Mouse (Mus musculus): Measurements from ENCODE around the gene Hs2st1. TPM values are rescaled to one million over a fixed set of nuclear protein-coding genes. Genes with fewer than 3 reads are reported as not detected.

Gene Hs2st1
- polyA plus RNA-seq, 1 experiment from 2014 or later: 10.4 TPM

DNA sequence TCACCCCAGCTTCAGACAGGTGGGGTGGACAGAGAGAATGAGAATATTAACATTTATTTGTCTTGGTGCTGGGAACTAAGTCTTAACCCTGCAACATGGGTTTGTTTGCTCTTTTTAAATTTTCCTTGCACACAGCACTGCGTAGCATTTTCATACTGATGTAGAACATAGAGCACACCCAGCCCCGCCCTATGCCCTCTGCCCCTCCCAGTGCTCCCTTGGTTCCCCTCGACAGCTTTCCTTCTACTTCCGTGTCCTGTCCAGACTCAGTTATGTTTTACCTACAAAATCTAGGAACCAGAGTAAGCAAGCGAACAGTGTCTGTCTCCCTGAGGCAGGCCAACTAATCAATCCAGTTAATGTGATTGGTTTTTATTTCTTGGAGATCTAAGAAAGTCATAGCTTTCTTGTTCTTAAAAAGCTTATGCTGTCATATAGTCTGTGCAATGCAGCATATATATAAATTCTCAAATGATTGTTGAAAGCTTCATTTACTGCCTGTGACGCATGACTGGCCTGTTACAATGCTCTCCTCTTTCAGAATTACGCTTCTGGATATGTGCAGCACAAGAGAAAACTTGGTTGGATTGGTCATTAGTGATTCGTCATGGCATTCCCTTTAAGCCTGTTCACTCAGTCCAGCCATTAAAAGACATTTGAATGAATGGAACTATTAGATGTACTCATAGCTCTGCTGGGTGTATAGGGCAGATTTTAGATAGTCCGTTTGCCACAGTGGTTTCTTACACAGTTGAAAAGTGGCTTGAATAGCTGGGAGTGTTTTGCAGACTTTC lies 23.2 kb upstream of the Hs2st1 start:
- no peak overlapping the region for H3K9ac ChIP-seq (ENCODE audit: low read depth, low read length)
- DNase-seq (ENCODE audit: low spot score) (no peak), ATAC-seq (replicated peaks; ENCODE audit: low FRiP score, low read depth) (no peak)
- no peak overlapping the region for H3K27ac ChIP-seq
- no peak overlapping the region for H3K4me3 ChIP-seq (replicated peaks; ENCODE audit: low read depth, low read length)
- no peaks in the 10 kb centered on the region for H3K9me3 ChIP-seq (replicated peaks; ENCODE audit: low read length)
- no peak for TF ChIP-seq CTCF (IDR thresholded peaks at IDR 0.05; ENCODE audit: low read depth)
- 0 out of 2 replicates have a peak, but pooled peaks cover 24% of the 10 kb centered on the region for H3K36me3 ChIP-seq (ENCODE audit: insufficient read depth, low read length)
- no peaks in the 10 kb centered on the region for H3K27me3 ChIP-seq (ENCODE audit: insufficient read depth, low read length)
- WGBS: 77% methylated on average over 9 of the region's 9 CpGs
- no peaks in the 10 kb centered on the region for H3K4me1 ChIP-seq (replicated peaks; ENCODE audit: insufficient read depth, low read length)
- H3K4me2 ChIP-seq (ENCODE audit: low read length): no peak overlapping the region

DNA sequence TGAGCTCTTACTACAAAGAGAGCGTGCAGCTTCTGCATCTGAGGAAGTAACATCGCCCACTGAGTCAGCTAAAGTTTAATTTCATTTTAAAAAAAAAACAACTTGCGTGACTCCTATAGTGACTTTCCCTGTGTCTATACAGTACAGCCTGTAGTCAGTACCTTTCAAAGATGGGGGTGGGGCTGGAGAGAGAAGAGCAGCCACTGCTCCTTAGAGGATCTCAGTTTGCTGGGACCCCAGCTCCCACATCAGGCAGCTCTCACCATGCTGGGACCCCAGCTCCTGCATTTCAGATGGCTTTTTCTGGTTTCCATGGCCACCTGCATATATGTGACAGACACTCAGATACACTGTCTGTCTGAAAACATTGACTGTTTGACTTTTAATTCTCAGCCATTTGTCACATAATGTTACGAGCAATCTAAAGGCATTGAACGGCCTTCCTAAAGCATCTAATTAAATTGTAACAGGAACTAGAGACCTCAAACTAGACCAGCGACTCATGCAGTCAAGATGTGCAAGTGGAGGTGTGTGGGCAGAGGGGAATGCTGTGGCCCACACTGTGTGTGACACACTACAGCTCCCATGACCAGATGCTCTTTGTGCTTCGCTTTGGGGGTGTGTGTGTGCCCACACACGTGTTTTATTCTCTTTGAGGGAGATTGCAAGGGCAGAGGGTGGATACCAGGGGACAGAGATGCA lies 19.4 kb upstream of the Hs2st1 start:
- Histone ChIP-seq H3K4me1 (replicated peaks; ENCODE audit: insufficient read depth, low read length) (no peaks in the 10 kb centered on the region), H3K27me3 (ENCODE audit: insufficient read depth, low read length) (no peaks in the 10 kb centered on the region), H3K9ac (ENCODE audit: low read depth, low read length) (no peak overlapping the region), H3K9me3 (replicated peaks; ENCODE audit: low read length) (no peaks in the 10 kb centered on the region), H3K27ac (no peak overlapping the region), H3K36me3 (ENCODE audit: insufficient read depth, low read length) (0 out of 2 replicates have a peak, but pooled peaks cover 11% of the 10 kb centered on the region), H3K4me3 (replicated peaks; ENCODE audit: low read depth, low read length) (no peak overlapping the region), H3K4me2 (ENCODE audit: low read length) (no peak overlapping the region)
- TF ChIP-seq CTCF (IDR thresholded peaks at IDR 0.05; ENCODE audit: low read depth): no peak
- WGBS: 89% methylated on average over 8 of the region's 8 CpGs
- no peak for DNase-seq (ENCODE audit: low spot score)
- ATAC-seq (replicated peaks; ENCODE audit: low FRiP score, low read depth): no peak

GRCm38 (mm10) chr3:144586731-144587130 lies 16.8 kb upstream of the Hs2st1 start:
- 76% methylated on average over 7 of the region's 7 CpGs for WGBS
- peak; percentile 53 for DNase-seq (ENCODE audit: low spot score)
- no peaks in the 10 kb centered on the region for H3K9me3 ChIP-seq (replicated peaks; ENCODE audit: low read length)
- H3K27me3 ChIP-seq (ENCODE audit: insufficient read depth, low read length): no peaks in the 10 kb centered on the region
- no peak for TF ChIP-seq CTCF (IDR thresholded peaks at IDR 0.05; ENCODE audit: low read depth)
- H3K27ac ChIP-seq: no peak overlapping the region
- H3K4me1 ChIP-seq (replicated peaks; ENCODE audit: insufficient read depth, low read length): peaks cover 3% of the 10 kb centered on the region; the same call in 1 of the 2 replicates
- H3K4me3 ChIP-seq (replicated peaks; ENCODE audit: low read depth, low read length): no peak overlapping the region
- peaks cover 9% of the 10 kb centered on the region; the same call in 1 of the 2 replicates for H3K36me3 ChIP-seq (ENCODE audit: insufficient read depth, low read length)
- ATAC-seq (replicated peaks; ENCODE audit: low FRiP score, low read depth): no peak
- no peak overlapping the region for H3K4me2 ChIP-seq (ENCODE audit: low read length)
- H3K9ac ChIP-seq (ENCODE audit: low read depth, low read length): no peak overlapping the region

DNA sequence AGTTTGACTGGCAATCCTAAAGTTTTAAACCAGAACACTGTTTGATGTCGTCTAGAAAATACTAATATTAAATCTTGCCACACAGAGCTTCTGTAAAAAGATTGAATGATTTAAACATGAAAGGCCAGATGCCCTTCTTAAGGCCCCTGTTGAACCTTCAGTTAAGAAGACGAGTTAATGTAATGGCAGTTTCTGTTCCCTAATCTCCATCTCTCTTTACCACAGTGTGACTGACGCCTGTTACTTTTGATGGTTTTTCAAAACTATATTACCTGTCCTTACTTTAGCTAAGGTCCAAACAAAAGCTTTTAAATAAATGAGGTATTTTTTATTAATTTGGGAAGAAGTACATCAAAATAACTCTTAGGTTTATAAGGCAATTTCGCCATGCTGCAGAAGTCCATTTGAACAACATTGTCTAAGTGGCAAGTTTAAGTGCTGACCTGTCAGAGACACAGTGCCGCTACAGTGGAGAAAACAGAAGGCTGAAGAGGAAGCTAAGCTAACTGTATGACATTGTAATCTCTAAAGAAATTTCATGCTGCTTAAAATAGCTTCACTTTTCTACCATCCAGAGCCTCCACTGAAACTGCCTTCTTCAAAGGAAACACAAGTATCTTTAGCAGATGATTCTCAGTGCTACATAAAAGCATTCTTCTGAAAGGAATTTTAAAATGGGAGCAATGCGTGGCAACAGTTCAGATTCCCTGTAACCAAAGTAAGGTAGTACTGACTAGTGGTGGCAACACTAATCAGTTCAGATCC lies 15.0 kb upstream of the Hs2st1 start:
- H3K4me1 ChIP-seq (replicated peaks; ENCODE audit: insufficient read depth, low read length): peaks cover 3% of the 10 kb centered on the region; the same call in 1 of the 2 replicates

DNA sequence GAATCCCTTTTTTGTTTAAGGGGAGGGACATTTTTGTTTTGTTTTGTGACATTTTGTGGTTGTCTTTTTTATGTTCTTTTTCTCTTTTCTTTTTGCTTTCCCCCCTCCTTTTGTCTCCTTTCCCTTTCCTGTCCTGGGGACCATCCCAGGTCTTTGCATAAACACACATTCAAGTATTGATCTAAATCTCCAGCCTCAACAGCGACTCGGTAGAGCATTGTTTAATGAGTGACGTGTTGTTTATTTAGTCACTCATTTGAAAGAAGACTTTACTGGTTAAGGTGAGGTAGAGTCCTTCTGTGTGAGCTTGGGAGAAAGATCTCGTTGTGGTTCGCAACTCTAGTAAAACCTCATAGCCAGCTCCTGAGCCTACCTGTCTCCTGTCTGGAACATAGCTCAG lies 13.8 kb upstream of the Hs2st1 start:
- Histone ChIP-seq H3K9ac (ENCODE audit: low read depth, low read length) (no peak overlapping the region), H3K4me3 (replicated peaks; ENCODE audit: low read depth, low read length) (no peak overlapping the region), H3K27me3 (ENCODE audit: insufficient read depth, low read length) (no peaks in the 10 kb centered on the region), H3K9me3 (replicated peaks; ENCODE audit: low read length) (no peaks in the 10 kb centered on the region), H3K4me1 (replicated peaks; ENCODE audit: insufficient read depth, low read length) (peaks cover 3% of the 10 kb centered on the region; the same call in 1 of the 2 replicates), H3K27ac (no peak overlapping the region), H3K4me2 (ENCODE audit: low read length) (no peak overlapping the region), H3K36me3 (ENCODE audit: insufficient read depth, low read length) (peaks cover 13% of the 10 kb centered on the region; the same call in 1 of the 2 replicates)
- DNase-seq (ENCODE audit: low spot score) (no peak), ATAC-seq (replicated peaks; ENCODE audit: low FRiP score, low read depth) (no peak)
- TF ChIP-seq CTCF (IDR thresholded peaks at IDR 0.05; ENCODE audit: low read depth): no peak
- 60% methylated on average over 5 of the region's 5 CpGs for WGBS

More for the DNA sequence above, 15.0 kb upstream of the Hs2st1 start:
- DNase-seq (ENCODE audit: low spot score) (no peak), ATAC-seq (replicated peaks; ENCODE audit: low FRiP score, low read depth) (no peak)
- H3K36me3 ChIP-seq (ENCODE audit: insufficient read depth, low read length): peaks cover 5% of the 10 kb centered on the region; the same call in 1 of the 2 replicates
- no peaks in the 10 kb centered on the region for H3K27me3 ChIP-seq (ENCODE audit: insufficient read depth, low read length)
- H3K4me2 ChIP-seq (ENCODE audit: low read length): no peak overlapping the region
- no peak overlapping the region for H3K9ac ChIP-seq (ENCODE audit: low read depth, low read length)
- TF ChIP-seq CTCF (IDR thresholded peaks at IDR 0.05; ENCODE audit: low read depth): no peak
- 88% methylated on average over 6 of the region's 6 CpGs for WGBS
- H3K9me3 ChIP-seq (replicated peaks; ENCODE audit: low read length): no peaks in the 10 kb centered on the region
- no peak overlapping the region for H3K27ac ChIP-seq
- no peak overlapping the region for H3K4me3 ChIP-seq (replicated peaks; ENCODE audit: low read depth, low read length)

DNA sequence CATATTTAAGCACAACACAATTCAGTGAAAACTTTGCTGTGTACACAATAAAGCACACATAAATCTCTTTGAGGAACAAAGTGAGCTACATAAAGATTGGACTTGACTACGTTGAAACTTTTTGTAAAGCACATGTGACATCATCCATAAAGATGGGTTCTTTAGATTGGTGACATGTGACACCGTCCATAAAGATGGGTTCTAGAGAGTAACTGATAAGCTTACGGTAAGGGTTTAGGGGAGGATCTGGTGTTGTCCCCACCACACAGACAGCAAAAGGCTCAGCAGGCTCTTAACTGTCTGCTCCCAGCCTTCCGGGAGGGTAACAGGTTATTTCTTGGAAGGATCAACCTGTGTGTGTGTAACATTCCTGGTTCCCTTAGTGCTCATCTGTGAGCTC lies 12.3 kb upstream of the Hs2st1 start:
- Histone ChIP-seq H3K4me3 (replicated peaks; ENCODE audit: low read depth, low read length) (no peak overlapping the region), H3K9ac (ENCODE audit: low read depth, low read length) (no peak overlapping the region), H3K9me3 (replicated peaks; ENCODE audit: low read length) (no peaks in the 10 kb centered on the region), H3K4me2 (ENCODE audit: low read length) (no peak overlapping the region), H3K36me3 (ENCODE audit: insufficient read depth, low read length) (peaks cover 16% of the 10 kb centered on the region; the same call in 1 of the 2 replicates), H3K27me3 (ENCODE audit: insufficient read depth, low read length) (no peaks in the 10 kb centered on the region), H3K4me1 (replicated peaks; ENCODE audit: insufficient read depth, low read length) (peaks cover 3% of the 10 kb centered on the region; the same call in 1 of the 2 replicates), H3K27ac (peak overlapping the region; percentile 19; the same call in 1 of the 2 replicates)
- TF ChIP-seq CTCF (IDR thresholded peaks at IDR 0.05; ENCODE audit: low read depth): no peak
- WGBS: 79% methylated on average over 4 of the region's 4 CpGs
- ATAC-seq (replicated peaks; ENCODE audit: low FRiP score, low read depth) (no peak), DNase-seq (ENCODE audit: low spot score) (no peak)

Measured in kidney, postnatal 0 days (tissue).